Mouse (Mus musculus): ENCODE measurements at regions not wholly inside any gene's neighbourhood (a gene's known extent, or its start where the extent isn't known, plus 50 kb on each side); places are given as distances from the start of the nearest gene placed in this dataset.

GRCm38 (mm10) chr8:113191537-113191936 is 443.9 kb upstream of the Mon1b start:
- WGBS, result 66% methylated on average over 3 of the region's 3 CpGs
- H3K27me3 ChIP-seq, result no peaks in the 10 kb centered on the region

More at GRCm38 (mm10) chr8:113191537-113191936, 443.9 kb upstream of the Mon1b start:
- H3K4me2 ChIP-seq (replicated peaks), result no peak overlapping the region
- no peak overlapping the region for H3K9ac ChIP-seq (replicated peaks)
- no peak overlapping the region for H3K27ac ChIP-seq
- no peak overlapping the region for H3K4me3 ChIP-seq (replicated peaks)
- H3K4me1 ChIP-seq (replicated peaks), result no peaks in the 10 kb centered on the region
- no peaks in the 10 kb centered on the region for H3K9me3 ChIP-seq
- no peaks in the 10 kb centered on the region for H3K36me3 ChIP-seq
- no peak for ATAC-seq

All from midbrain, embryonic 13.5 days (tissue).